Mouse (Mus musculus) hindbrain, embryonic 12.5 days (tissue): Measurements from ENCODE around the gene Pgap3. TPM values are rescaled to one million over a fixed set of nuclear protein-coding genes. Genes with fewer than 3 reads are reported as not detected.

ENCODE experiments used
- ATAC-seq: fragments of 200-750 bp; cut with Nextera tagmentation; 2 replicates; pipeline ENCODE4 v1.8.0; 2017; ENCODE audit warnings: moderate TSS enrichment; ENCODE audit not compliant: low FRiP score
- H3K27ac ChIP-seq: fragments of 300-500 bp; sonication (generic); 2 replicates; pipeline ENCODE4 v1.5.1; 2016; ENCODE audit warnings: mild to moderate bottlenecking
- H3K27me3 ChIP-seq: fragments of 300-500 bp; sonication (generic); 2 replicates; pipeline ENCODE4 v1.6.1; 2016; ENCODE audit warnings: mild to moderate bottlenecking
- H3K36me3 ChIP-seq: fragments of 300-500 bp; sonication (generic); 2 replicates; pipeline ENCODE4 v1.6.1; 2016; ENCODE audit warnings: mild to moderate bottlenecking
- H3K4me1 ChIP-seq: fragments of 300-500 bp; sonication (generic); 2 replicates; pipeline ENCODE4 v1.6.1; 2016
- H3K4me2 ChIP-seq: fragments of 300-500 bp; sonication (generic); replicated peaks from 2 replicates; pipeline ENCODE4 v1.6.1; 2016; ENCODE audit warnings: mild to moderate bottlenecking
- H3K4me3 ChIP-seq: fragments of 300-500 bp; sonication (generic); 2 replicates; pipeline ENCODE4 v1.5.1; 2016; ENCODE audit warnings: mild to moderate bottlenecking
- H3K9ac ChIP-seq: fragments of 300-500 bp; sonication (generic); 2 replicates; pipeline ENCODE4 v1.6.1; 2016; ENCODE audit warnings: mild to moderate bottlenecking, moderate library complexity
- H3K9me3 ChIP-seq: fragments of 300-500 bp; sonication (generic); replicated peaks from 2 replicates; pipeline ENCODE4 v1.6.1; 2016; ENCODE audit warnings: mild to moderate bottlenecking
- WGBS: fragments of 180-500 bp; shearing (Covaris S2); methylation state at CpG from one replicate; pipeline ENCODE4 v1.1.7; 2016; 5-methylcytosine and 5-hydroxymethylcytosine counted together
- polyA plus RNA-seq: library from polyadenylated mRNA; unstranded; fragments of >200 nt; fragmentation: Nextera tagmentation; extraction: Ambion mirVana; gene quantifications from 2 replicates; pipeline ENCODE4 v1.2.1, GENCODE M21; 2016

The Pgap3 gene
- polyA plus RNA-seq, 1 experiment from 2014 or later = 9.1 TPM

- Histone ChIP-seq H3K4me1 (peaks cover 8% of the 10 kb centered on the region), H3K9ac (no peak overlapping the region), H3K27ac (no peak overlapping the region), H3K9me3 (no peaks in the 10 kb centered on the region), H3K36me3 (peaks cover 40% of the 10 kb centered on the region), H3K4me3 (no peak overlapping the region), H3K27me3 (no peaks in the 10 kb centered on the region), H3K4me2 (no peak overlapping the region)
- WGBS = 92% methylated on average over 9 of the region's 9 CpGs
- no peak for ATAC-seq
Observed at GRCm38 (mm10) chr11:98435723-98436122, 35.4 kb upstream of the Pgap3 start.

- no peak overlapping the region for H3K9ac ChIP-seq
- H3K9me3 ChIP-seq = no peaks in the 10 kb centered on the region
- no peaks in the 10 kb centered on the region for H3K4me1 ChIP-seq
- no peaks in the 10 kb centered on the region for H3K27me3 ChIP-seq
- peaks cover 37% of the 10 kb centered on the region for H3K36me3 ChIP-seq
- no peak overlapping the region for H3K4me3 ChIP-seq
- H3K4me2 ChIP-seq = no peak overlapping the region
- 84% methylated on average over 9 of the region's 9 CpGs for WGBS
- no peak for ATAC-seq
- H3K27ac ChIP-seq = no peak overlapping the region
Observed at GRCm38 (mm10) chr11:98431743-98432502, 31.6 kb upstream of the Pgap3 start.

GRCm38 (mm10) chr11:98428436-98428835 is 28.1 kb upstream of the Pgap3 start:
- Histone ChIP-seq H3K4me1 (no peaks in the 10 kb centered on the region), H3K27ac (no peak overlapping the region), H3K4me3 (no peak overlapping the region), H3K27me3 (no peaks in the 10 kb centered on the region), H3K9ac (no peak overlapping the region), H3K36me3 (peaks cover 11% of the 10 kb centered on the region), H3K4me2 (no peak overlapping the region), H3K9me3 (no peaks in the 10 kb centered on the region)
- ATAC-seq = no peak
- 90% methylated on average over 5 of the region's 5 CpGs for WGBS

- no peak overlapping the region for H3K9ac ChIP-seq
- H3K27ac ChIP-seq = no peak overlapping the region
- H3K27me3 ChIP-seq = no peaks in the 10 kb centered on the region
- no peak overlapping the region for H3K4me2 ChIP-seq
- no peaks in the 10 kb centered on the region for H3K4me1 ChIP-seq
- WGBS = 93% methylated on average over 7 of the region's 7 CpGs
- H3K36me3 ChIP-seq = peaks cover 13% of the 10 kb centered on the region; the same call in 1 of the 2 replicates
- no peak overlapping the region for H3K4me3 ChIP-seq
- H3K9me3 ChIP-seq = no peaks in the 10 kb centered on the region
- no peak for ATAC-seq
Observed at GRCm38 (mm10) chr11:98426592-98426991, 26.3 kb upstream of the Pgap3 start.

DNA sequence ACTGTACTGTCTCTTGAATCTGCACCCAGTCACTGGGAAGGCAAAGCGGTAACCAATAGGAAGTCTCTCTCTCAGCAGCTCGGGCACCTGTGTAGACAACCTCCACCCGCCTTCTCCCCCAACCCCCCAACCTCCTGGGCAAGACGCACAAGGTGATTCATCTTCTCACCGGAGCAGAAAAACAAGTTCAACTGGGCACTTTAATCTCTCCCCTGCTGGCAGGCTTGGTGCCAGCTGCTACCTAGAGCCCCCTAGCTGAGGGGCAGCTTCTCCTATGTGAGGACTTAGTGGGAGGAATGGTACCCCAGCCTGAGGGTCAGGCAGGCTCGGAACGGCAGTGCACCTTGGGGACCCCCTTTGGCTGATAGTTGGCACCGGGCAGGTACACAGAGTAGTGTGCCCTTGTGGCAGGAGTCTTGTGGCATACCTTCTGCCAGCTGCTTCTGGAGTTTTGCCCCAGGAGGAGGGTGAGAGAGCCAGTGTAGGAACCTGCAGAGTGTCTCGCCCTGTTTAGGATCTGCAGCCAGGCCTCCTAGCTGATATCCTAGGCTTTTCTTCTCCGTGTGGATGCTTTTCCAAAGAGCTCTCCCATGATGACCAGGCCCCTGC is 18.8 kb upstream of the Pgap3 start:
- no peaks in the 10 kb centered on the region for H3K9me3 ChIP-seq
- H3K4me3 ChIP-seq = no peak overlapping the region
- no peak for ATAC-seq
- peaks cover 9% of the 10 kb centered on the region; the same call in 1 of the 2 replicates for H3K36me3 ChIP-seq
- H3K9ac ChIP-seq = no peak overlapping the region
- 81% methylated on average over 10 of the region's 10 CpGs for WGBS
- H3K4me2 ChIP-seq = no peak overlapping the region
- no peak overlapping the region for H3K27ac ChIP-seq
- peaks cover 2% of the 10 kb centered on the region; the same call in 1 of the 2 replicates for H3K27me3 ChIP-seq
- peaks cover 4% of the 10 kb centered on the region for H3K4me1 ChIP-seq

DNA sequence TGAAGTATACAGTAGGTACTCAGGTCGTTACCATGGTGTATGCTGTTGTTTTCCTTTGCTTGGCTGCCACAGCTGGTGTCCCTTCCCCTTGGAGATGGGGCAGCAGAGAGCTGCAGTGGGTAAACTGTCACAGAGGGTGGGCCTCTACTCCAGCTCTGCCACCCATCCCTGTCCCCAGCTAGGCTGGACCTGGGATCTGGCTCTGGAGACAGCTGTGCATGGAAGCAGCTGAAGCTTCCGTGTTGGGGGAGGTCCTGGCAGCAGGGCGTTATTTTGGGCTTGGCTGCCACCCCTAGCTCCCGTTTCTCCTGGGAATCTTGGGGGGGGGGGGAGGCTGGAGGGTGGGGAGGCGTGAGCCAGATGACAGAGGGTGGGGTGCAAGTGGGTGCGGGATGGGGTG is 18.0 kb upstream of the Pgap3 start:
- peaks cover 11% of the 10 kb centered on the region for H3K4me1 ChIP-seq
- H3K4me3 ChIP-seq = no peak overlapping the region
- no peaks in the 10 kb centered on the region for H3K9me3 ChIP-seq
- no peak overlapping the region; the same call in 1 of the 2 replicates for H3K9ac ChIP-seq
- 69% methylated on average over 6 of the region's 6 CpGs for WGBS
- no peak overlapping the region for H3K27ac ChIP-seq
- no peak overlapping the region for H3K4me2 ChIP-seq
- peaks cover 2% of the 10 kb centered on the region; the same call in 1 of the 2 replicates for H3K27me3 ChIP-seq
- ATAC-seq = no peak
- peaks cover 9% of the 10 kb centered on the region; the same call in 1 of the 2 replicates for H3K36me3 ChIP-seq

GRCm38 (mm10) chr11:98417074-98417473 is 16.8 kb upstream of the Pgap3 start:
- Histone ChIP-seq H3K4me2 (no peak overlapping the region), H3K27ac (no peak overlapping the region), H3K4me3 (no peak overlapping the region), H3K27me3 (peaks cover 13% of the 10 kb centered on the region), H3K9ac (no peak overlapping the region), H3K9me3 (no peaks in the 10 kb centered on the region), H3K36me3 (no peaks in the 10 kb centered on the region), H3K4me1 (peaks cover 21% of the 10 kb centered on the region)
- ATAC-seq = no peak
- 83% methylated on average over 1 of the region's 1 CpGs for WGBS

GRCm38 (mm10) chr11:98414162-98414561 is 13.9 kb upstream of the Pgap3 start:
- no peak for ATAC-seq
- Histone ChIP-seq H3K27ac (no peak overlapping the region), H3K4me2 (peak overlapping the region; percentile 97), H3K36me3 (no peaks in the 10 kb centered on the region), H3K4me1 (peaks cover 34% of the 10 kb centered on the region), H3K9ac (no peak overlapping the region; the same call in 1 of the 2 replicates), H3K27me3 (peaks cover 33% of the 10 kb centered on the region), H3K4me3 (peak overlapping the region; percentile 77; the same call in 1 of the 2 replicates), H3K9me3 (no peaks in the 10 kb centered on the region)
- 13% methylated on average over 2 of the region's 2 CpGs for WGBS

DNA sequence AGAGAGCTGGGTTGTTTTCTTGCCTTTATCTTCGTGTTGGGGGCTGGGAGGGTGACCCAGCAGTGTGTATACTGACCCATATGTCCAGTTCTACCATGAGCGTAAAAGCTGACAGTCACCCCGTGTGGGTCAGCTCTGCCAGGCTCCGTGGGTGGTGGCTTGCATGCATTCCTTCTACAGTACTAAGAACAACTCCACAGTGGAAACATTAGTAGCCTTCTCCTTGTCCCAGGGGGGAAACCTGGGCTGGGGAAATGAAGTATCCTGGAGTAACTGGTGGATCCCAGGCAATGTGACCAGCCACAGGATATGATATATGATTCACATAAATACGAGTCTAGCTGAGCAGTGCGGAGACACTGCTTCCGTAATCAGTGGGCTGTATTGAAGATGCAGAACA is 13.4 kb upstream of the Pgap3 start:
- peaks cover 33% of the 10 kb centered on the region for H3K27me3 ChIP-seq
- H3K4me1 ChIP-seq = peaks cover 39% of the 10 kb centered on the region
- H3K27ac ChIP-seq = no peak overlapping the region
- H3K4me2 ChIP-seq = peak overlapping the region; percentile 97
- H3K4me3 ChIP-seq = peak overlapping the region; percentile 77
- H3K9ac ChIP-seq = no peak overlapping the region; the same call in none of the 2 replicates
- ATAC-seq = no peak
- H3K9me3 ChIP-seq = no peaks in the 10 kb centered on the region
- 16% methylated on average over 7 of the region's 7 CpGs for WGBS
- no peaks in the 10 kb centered on the region for H3K36me3 ChIP-seq

DNA sequence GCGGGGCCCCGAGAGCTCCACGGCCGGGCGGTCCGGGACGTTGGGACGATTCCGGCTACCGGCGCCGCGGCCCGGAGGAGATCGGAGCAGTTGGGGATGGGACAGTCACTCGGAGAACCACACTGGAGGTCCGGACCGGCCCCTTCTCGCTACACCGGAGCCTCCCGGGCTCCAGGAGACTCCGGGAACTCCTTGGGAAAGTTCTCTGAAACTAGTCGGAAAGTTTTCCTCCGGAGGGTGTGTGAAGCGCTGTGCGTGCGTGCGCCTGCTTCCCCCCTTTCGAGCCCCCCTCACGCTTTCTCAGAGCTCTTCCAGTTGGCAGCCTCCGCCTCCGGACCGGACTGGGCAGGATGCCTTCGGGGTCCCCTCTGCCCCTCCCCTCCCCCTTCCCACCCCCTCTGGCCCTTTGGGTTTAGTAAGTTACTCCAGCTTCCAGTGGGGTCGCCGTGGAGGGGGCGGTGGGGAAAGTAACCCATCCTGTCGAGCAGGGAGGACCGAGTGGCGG is 12.6 kb upstream of the Pgap3 start:
- Histone ChIP-seq H3K36me3 (no peaks in the 10 kb centered on the region), H3K27me3 (peaks cover 33% of the 10 kb centered on the region), H3K27ac (peak overlapping the region; percentile 79), H3K4me1 (peaks cover 40% of the 10 kb centered on the region), H3K9me3 (no peaks in the 10 kb centered on the region), H3K4me2 (peak overlapping the region; percentile 97), H3K4me3 (peak overlapping the region; percentile 77), H3K9ac (peak overlapping the region; percentile 87)
- peak; percentile 60 for ATAC-seq
- 0% methylated on average over 38 of the region's 40 CpGs for WGBS

GRCm38 (mm10) chr11:98412273-98412796 is 12.0 kb upstream of the Pgap3 start, which contains the start of gene Erbb2:
Erbb2 (plus strand) TSS chr11:98412470.
- Histone ChIP-seq H3K4me2 (peak within 1 kb of the TSS; percentile 97), H3K4me1 (peaks cover 40% of the 10 kb centered on the region), H3K36me3 (no peaks in the 10 kb centered on the region), H3K4me3 (peak within 1 kb of the TSS; percentile 77), H3K9ac (peak within 1 kb of the TSS; percentile 87), H3K27me3 (peaks cover 33% of the 10 kb centered on the region), H3K27ac (peak within 1 kb of the TSS; percentile 79), H3K9me3 (no peaks in the 10 kb centered on the region)
- 0% methylated on average over 46 of the region's 49 CpGs for WGBS
- ATAC-seq = peak; percentile 55

DNA sequence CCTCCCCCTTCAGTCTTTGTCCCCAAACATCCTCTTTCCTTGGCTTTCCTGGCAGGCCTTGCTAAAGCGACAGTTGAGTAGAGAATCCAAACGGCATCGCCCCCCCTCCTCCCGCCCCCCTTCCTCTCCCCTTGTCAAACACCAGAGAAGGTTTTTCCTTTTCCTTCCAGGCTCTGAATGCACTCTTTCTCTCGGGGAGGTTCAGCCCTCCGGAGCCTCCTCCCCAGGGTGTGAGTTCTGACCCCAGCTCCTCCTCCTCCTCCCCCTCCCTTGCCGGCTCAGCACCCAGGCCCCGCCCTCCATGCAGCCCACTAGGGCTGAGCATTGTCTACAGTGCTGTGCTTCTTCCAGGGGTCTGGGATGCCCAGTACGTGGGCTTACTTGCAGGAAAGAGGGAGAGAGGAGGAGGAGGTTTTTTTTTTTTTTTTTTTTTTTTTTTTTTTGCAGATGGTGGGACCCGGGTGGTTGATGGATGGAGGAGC is 9.1 kb upstream of the Pgap3 start:
- no peak overlapping the region for H3K4me3 ChIP-seq
- H3K4me2 ChIP-seq = peak overlapping the region; percentile 38
- H3K27me3 ChIP-seq = peaks cover 30% of the 10 kb centered on the region
- H3K9me3 ChIP-seq = no peaks in the 10 kb centered on the region
- ATAC-seq = peak; percentile 71
- H3K36me3 ChIP-seq = no peaks in the 10 kb centered on the region
- 6% methylated on average over 9 of the region's 10 CpGs for WGBS
- peak overlapping the region; percentile 24 for H3K9ac ChIP-seq
- H3K4me1 ChIP-seq = peaks cover 40% of the 10 kb centered on the region
- 0 out of 2 replicates have a peak overlapping the region, but pooled peaks have one; percentile 32 for H3K27ac ChIP-seq
